Mouse (Mus musculus): Measurements from ENCODE around the gene Mpv17l. TPM values are rescaled to one million over a fixed set of nuclear protein-coding genes. Genes with fewer than 3 reads are reported as not detected.

Mpv17l gene
- polyA plus RNA-seq, 1 experiment from 2014 or later = 1.9 TPM

Other genes starting within 250 kb of the Mpv17l start
- gene Parn, start 235.0 kb upstream of the Mpv17l start, polyA plus RNA-seq (2014; fragmentation: Nextera tagmentation; extraction: Ambion mirVana) = 43.9 and 51.2 TPM in 2 replicates
- 28.6 and 28.8 TPM in 2 replicates for gene Bfar, start 231.3 kb upstream of the Mpv17l start, polyA plus RNA-seq (2014; fragmentation: Nextera tagmentation; extraction: Ambion mirVana)
- gene 3110001I22Rik, start 231.2 kb upstream of the Mpv17l start, polyA plus RNA-seq (2014; fragmentation: Nextera tagmentation; extraction: Ambion mirVana) = 4.9 and 5.2 TPM in 2 replicates
- 0.48 and 1.2 TPM in 2 replicates for gene Pla2g10, start 172.2 kb upstream of the Mpv17l start, polyA plus RNA-seq (2014; fragmentation: Nextera tagmentation; extraction: Ambion mirVana)
- 67.1 and 77.2 TPM in 2 replicates for gene Rrn3, start 122.5 kb upstream of the Mpv17l start, polyA plus RNA-seq (2014; fragmentation: Nextera tagmentation; extraction: Ambion mirVana)
- 83.8 and 84.4 TPM in 2 replicates for gene Ntan1, start 84.3 kb upstream of the Mpv17l start, polyA plus RNA-seq (2014; fragmentation: Nextera tagmentation; extraction: Ambion mirVana)
- gene Pdxdc1, start within 50 bp of the Mpv17l start, polyA plus RNA-seq (2014; fragmentation: Nextera tagmentation; extraction: Ambion mirVana) = 48.2 and 57.2 TPM in 2 replicates
- gene 2900011O08Rik, start 83.4 kb downstream of the Mpv17l start, polyA plus RNA-seq (2014; fragmentation: Nextera tagmentation; extraction: Ambion mirVana) = 0.85 and 1.1 TPM in 2 replicates
- 0.25 TPM in 1 of 2 replicates, not detected in the other for gene Ifitm7, start 83.7 kb downstream of the Mpv17l start, polyA plus RNA-seq (2014; fragmentation: Nextera tagmentation; extraction: Ambion mirVana)